Mouse (Mus musculus) MEL (cell line): ENCODE measurements around the gene Tjp2. TPM values are rescaled to one million over a fixed set of nuclear protein-coding genes. Genes with fewer than 3 reads are reported as not detected.

Source experiments
- DNase-seq: peaks from one replicate; pipeline ENCODE4 v3.0.0; 2011; ENCODE audit warnings: low read depth, low spot score
- H3K27ac ChIP-seq: 2 replicates; pipeline ENCODE4 v1.5.1; 2012; ENCODE audit warnings: low read depth, mild to moderate bottlenecking, control low read depth, low read length, moderate library complexity; ENCODE audit not compliant: control insufficient read depth
- H3K27me3 ChIP-seq, 2 experiments: fragments of 150-350 bp in 1 of 2; sonication (generic) in 1 of 2; 2 replicates each; pipeline ENCODE4 v1.6.1; 2012; ENCODE audit warnings: low read length in 2 of 2, mild to moderate bottlenecking in 2 of 2, improper control_type of control experiment in 1 of 2, moderate library complexity in 1 of 2; ENCODE audit not compliant: insufficient read depth in 2 of 2, control insufficient read depth in 1 of 2
- H3K36me3 ChIP-seq, 2 experiments: 2 replicates each; pipeline ENCODE4 v1.6.1; 2012 to 2014; ENCODE audit warnings: low read length in 2 of 2, improper control_type of control experiment in 1 of 2, inconsistent platforms in 1 of 2, mild to moderate bottlenecking in 1 of 2; ENCODE audit not compliant: insufficient read depth in 2 of 2, control insufficient read depth in 1 of 2
- H3K4me1 ChIP-seq, 2 experiments: fragments of 150-350 bp in 1 of 2; sonication (generic) in 1 of 2; 2 replicates each; pipeline ENCODE4 v1.6.1; 2012; ENCODE audit warnings: low read length in 2 of 2, improper control_type of control experiment in 1 of 2, mild to moderate bottlenecking in 1 of 2; ENCODE audit not compliant: insufficient read depth in 2 of 2, control insufficient read depth in 1 of 2
- H3K4me3 ChIP-seq, 2 experiments: fragments of 150-350 bp in 1 of 2; sonication (generic) in 1 of 2; 2 replicates each; pipeline ENCODE4 v1.5.1; 2012; ENCODE audit warnings: low read depth in 2 of 2, low read length in 2 of 2, mild to moderate bottlenecking in 2 of 2, moderate library complexity in 2 of 2, control low read depth in 1 of 2, improper control_type of control experiment in 1 of 2; ENCODE audit not compliant: control insufficient read depth in 1 of 2, insufficient read depth in 1 of 2
- H3K79me2 ChIP-seq: 2 replicates; pipeline ENCODE4 v1.6.1; 2012; ENCODE audit warnings: mild to moderate bottlenecking, low read length, moderate library complexity; ENCODE audit not compliant: control insufficient read depth, poor library complexity, insufficient read depth
- H3K9ac ChIP-seq: 2 replicates; pipeline ENCODE4 v1.6.1; 2012; ENCODE audit warnings: low read depth, mild to moderate bottlenecking, control low read depth, low read length, moderate library complexity; ENCODE audit not compliant: control insufficient read depth, poor library complexity, severe bottlenecking
- H3K9me3 ChIP-seq: fragments of 150-350 bp; sonication (generic); replicated peaks from 2 replicates; pipeline ENCODE4 v1.6.1; 2012; ENCODE audit warnings: mild to moderate bottlenecking, low read length, improper control_type of control experiment, moderate library complexity; ENCODE audit not compliant: insufficient read depth
- CHD1 ChIP-seq: IDR thresholded peaks from 2 replicates; pipeline ENCODE4 v1.6.1; 2012; ENCODE audit warnings: low read depth, mild to moderate bottlenecking, inconsistent platforms, low read length, improper control_type of control experiment
- CHD2 ChIP-seq: IDR thresholded peaks from 2 replicates; pipeline ENCODE4 v1.6.1; 2011; ENCODE audit warnings: low read length, improper control_type of control experiment
- CTCF ChIP-seq, 3 experiments: IDR thresholded peaks in 2 of 3; conservative IDR thresholded peaks in 1 of 3; 2 replicates each; pipeline ENCODE4 v1.5.1; 2011 to 2012; ENCODE audit warnings: low read length in 3 of 3, low read depth in 2 of 3, mild to moderate bottlenecking in 2 of 3, improper control_type of control experiment in 1 of 3, inconsistent platforms in 1 of 3, mixed read lengths in 1 of 3, moderate library complexity in 1 of 3; ENCODE audit not compliant: control insufficient read depth in 1 of 3, insufficient read depth in 1 of 3, poor library complexity in 1 of 3, severe bottlenecking in 1 of 3
- E2F4 ChIP-seq: IDR thresholded peaks from 2 replicates; pipeline ENCODE4 v1.6.1; 2011; ENCODE audit warnings: low read depth, low read length, improper control_type of control experiment, borderline replicate concordance
- GABPA ChIP-seq: IDR thresholded peaks from 2 replicates; pipeline ENCODE4 v1.6.1; 2012; ENCODE audit warnings: low read depth, mild to moderate bottlenecking, inconsistent platforms, low read length, improper control_type of control experiment, moderate library complexity
- GATA1 ChIP-seq: IDR thresholded peaks from 2 replicates; pipeline ENCODE4 v1.6.1; 2011; ENCODE audit warnings: low read depth, low read length, improper control_type of control experiment
- HCFC1 ChIP-seq: IDR thresholded peaks from 2 replicates; pipeline ENCODE4 v1.6.1; 2012; ENCODE audit warnings: low read depth, mild to moderate bottlenecking, inconsistent platforms, low read length, improper control_type of control experiment, moderate library complexity
- JUND ChIP-seq: IDR thresholded peaks from 2 replicates; pipeline ENCODE4 v1.6.1; 2011; ENCODE audit warnings: low read depth, mild to moderate bottlenecking, improper control_type of control experiment, low read length
- KAT2A ChIP-seq: conservative IDR thresholded peaks from 2 replicates; pipeline ENCODE4 v1.6.1; 2012; ENCODE audit warnings: low read depth, low read length, improper control_type of control experiment, inconsistent platforms
- MAFK ChIP-seq: IDR thresholded peaks from 2 replicates; pipeline ENCODE4 v1.6.1; 2011; ENCODE audit warnings: low read depth, mild to moderate bottlenecking, low read length, improper control_type of control experiment, borderline replicate concordance
- MEF2A ChIP-seq: IDR thresholded peaks from 2 replicates; pipeline ENCODE4 v1.6.1; 2014; ENCODE audit warnings: low read depth, mild to moderate bottlenecking, inconsistent platforms, low read length, improper control_type of control experiment; ENCODE audit not compliant: poor library complexity, insufficient replicate concordance, severe bottlenecking; ENCODE audit errors: extremely low read depth
- MXI1 ChIP-seq: IDR thresholded peaks from 2 replicates; pipeline ENCODE4 v1.6.1; 2011; ENCODE audit warnings: mild to moderate bottlenecking, low read depth, low read length, improper control_type of control experiment
- MYC ChIP-seq: IDR thresholded peaks from 2 replicates; pipeline ENCODE4 v1.6.1; 2011; ENCODE audit warnings: low read depth, mild to moderate bottlenecking, low read length, improper control_type of control experiment, moderate library complexity
- NELFE ChIP-seq: IDR thresholded peaks from 2 replicates; pipeline ENCODE4 v1.6.1; 2011; ENCODE audit warnings: low read depth, low read length, improper control_type of control experiment
- NRF1 ChIP-seq: IDR thresholded peaks from 2 replicates; pipeline ENCODE4 v1.6.1; 2014; ENCODE audit warnings: low read depth, mild to moderate bottlenecking, inconsistent platforms, low read length, improper control_type of control experiment, moderate library complexity; ENCODE audit not compliant: poor library complexity, insufficient read depth, severe bottlenecking
- POLR2AphosphoS2 ChIP-seq: IDR thresholded peaks from 2 replicates; pipeline ENCODE4 v1.6.1; 2011; ENCODE audit warnings: low read length, improper control_type of control experiment
- POLR2AphosphoS5 ChIP-seq: IDR thresholded peaks from 2 replicates; pipeline ENCODE4 v1.6.1; 2012; ENCODE audit warnings: low read depth, borderline replicate concordance, mild to moderate bottlenecking, inconsistent platforms, low read length, moderate library complexity, mixed read lengths
- RAD21 ChIP-seq: IDR thresholded peaks from 2 replicates; pipeline ENCODE4 v1.6.1; 2011; ENCODE audit warnings: mild to moderate bottlenecking, low read depth, low read length, improper control_type of control experiment
- RCOR1 ChIP-seq: IDR thresholded peaks from 2 replicates; pipeline ENCODE4 v1.6.1; 2012; ENCODE audit warnings: low read depth, mild to moderate bottlenecking, inconsistent platforms, low read length, improper control_type of control experiment
- SIN3A ChIP-seq: IDR thresholded peaks from 2 replicates; pipeline ENCODE4 v1.6.1; 2012; ENCODE audit warnings: low read length, improper control_type of control experiment, inconsistent platforms
- SMC3 ChIP-seq: IDR thresholded peaks from 2 replicates; pipeline ENCODE4 v1.6.1; 2011; ENCODE audit warnings: low read depth, low read length, improper control_type of control experiment
- TAL1 ChIP-seq: IDR thresholded peaks from 2 replicates; pipeline ENCODE4 v1.6.1; 2012; ENCODE audit warnings: mild to moderate bottlenecking, inconsistent platforms, low read length, moderate library complexity, mixed read lengths
- TBP ChIP-seq: IDR thresholded peaks from 2 replicates; pipeline ENCODE4 v1.8.0; 2011; ENCODE audit warnings: low read depth, low read length, improper control_type of control experiment
- TCF12 ChIP-seq: IDR thresholded peaks from 2 replicates; pipeline ENCODE4 v1.6.1; 2014; ENCODE audit warnings: low read depth, mild to moderate bottlenecking, inconsistent platforms, low read length, improper control_type of control experiment, moderate library complexity
- USF1 ChIP-seq: IDR thresholded peaks from 2 replicates; pipeline ENCODE4 v1.6.1; 2014; ENCODE audit warnings: low read depth, mild to moderate bottlenecking, inconsistent platforms, low read length, improper control_type of control experiment, moderate library complexity
- USF2 ChIP-seq, 2 experiments: IDR thresholded peaks; 2 replicates each; pipeline ENCODE4 v1.6.1; 2011 to 2012; ENCODE audit warnings: improper control_type of control experiment in 2 of 2, low read length in 2 of 2, borderline replicate concordance in 1 of 2, inconsistent platforms in 1 of 2, low read depth in 1 of 2, mild to moderate bottlenecking in 1 of 2; ENCODE audit not compliant: insufficient read depth in 1 of 2
- ZC3H11A ChIP-seq: IDR thresholded peaks from 2 replicates; pipeline ENCODE4 v1.6.1; 2012; ENCODE audit warnings: low read depth, mild to moderate bottlenecking, inconsistent platforms, low read length, improper control_type of control experiment
- ZKSCAN1 ChIP-seq: IDR thresholded peaks from 2 replicates; pipeline ENCODE4 v1.6.1; 2012; ENCODE audit warnings: low read depth, mild to moderate bottlenecking, inconsistent platforms, low read length, improper control_type of control experiment, moderate library complexity
- ZMIZ1 ChIP-seq: IDR thresholded peaks from 2 replicates; pipeline ENCODE4 v1.6.1; 2012; ENCODE audit warnings: low read depth, mild to moderate bottlenecking, inconsistent platforms, low read length, improper control_type of control experiment, moderate library complexity
- polyA plus RNA-seq, 2 experiments: library from polyadenylated mRNA; stranded (reverse) in 1 of 2; unstranded in 1 of 2; fragments of >175 nt in 1 of 2; fragments of >200 nt in 1 of 2; gene quantifications; 2 replicates each; pipeline versions ENCODE4 v1.2.1 to v1.2.4; 2012; ENCODE audit warnings: low replicate concordance in 2 of 2, low read depth in 1 of 2; ENCODE audit not compliant: insufficient read length in 2 of 2, insufficient read depth in 1 of 2, missing spikeins in 1 of 2
- total RNA-seq: library from RNA; depleted of rRNA; stranded (reverse); fragments of 300-350 nt; gene quantifications from 2 replicates; pipeline ENCODE4 v1.2.3, GENCODE M21; 2012

The Tjp2 gene
- total and polyA plus RNA-seq, 3 experiments, result 3.0 to 8.3 TPM; not detected in 1

DNA sequence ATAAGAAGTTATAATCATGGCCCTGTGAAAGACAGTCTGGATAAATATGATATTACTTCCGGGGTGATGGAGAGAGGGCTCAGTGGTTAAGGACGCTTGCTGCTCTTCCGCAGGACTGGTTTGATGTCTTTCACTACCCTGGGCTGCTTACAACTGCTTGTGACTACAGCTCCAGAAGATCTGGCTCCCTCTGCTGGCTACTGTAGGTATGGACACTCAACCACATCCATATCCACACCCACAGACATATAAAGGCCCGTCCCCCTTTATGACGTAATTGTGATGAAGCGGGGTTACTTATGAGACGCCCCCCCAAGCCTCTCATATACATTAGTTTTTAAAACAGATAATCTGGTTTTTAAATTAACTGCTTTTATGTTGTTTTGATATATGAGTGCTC is 40.2 kb upstream of the Tjp2 start:
- Histone ChIP-seq H3K79me2 (no peaks in the 10 kb centered on the region), H3K27ac (no peak overlapping the region), H3K36me3 (peaks cover 0 to 2% of the 10 kb centered on the region in 2 experiments; a peak in 1 of 4 replicates), H3K9ac (no peak overlapping the region), H3K4me3 (no peak overlapping the region), H3K4me1 (no peaks in the 10 kb centered on the region), H3K9me3 (no peaks in the 10 kb centered on the region), H3K27me3 (no peaks in the 10 kb centered on the region)
- peak; percentile 86 for DNase-seq
- TF ChIP-seq ZC3H11A, result peak; percentile 38
- TF ChIP-seq MAFK, result no peak
- TF ChIP-seq MXI1, result no peak
- TF ChIP-seq SIN3A, result no peak
- no peak for TF ChIP-seq NELFE
- TF ChIP-seq USF1, result no peak
- no peak for TF ChIP-seq CHD2
- no peak for TF ChIP-seq MYC
- TF ChIP-seq MEF2A, result no peak
- no peak for TF ChIP-seq GABPA
- no peak for TF ChIP-seq GATA1
- no peak for TF ChIP-seq HCFC1
- no peak for TF ChIP-seq ZKSCAN1
- no peak for TF ChIP-seq NRF1
- no peak for TF ChIP-seq CHD1
- TF ChIP-seq TAL1, result no peak
- TF ChIP-seq RAD21, result peak; percentile 51
- no peak for TF ChIP-seq POLR2AphosphoS5
- no peak for TF ChIP-seq TCF12
- TF ChIP-seq E2F4, result no peak
- TF ChIP-seq USF2 (IDR thresholded peaks at IDR 0.05; ENCODE audit: borderline replicate concordance in 1 of 2, insufficient read depth in 1 of 2, low read depth in 1 of 2, low read length in 2 of 2), result no peak
- TF ChIP-seq TBP, result no peak
- TF ChIP-seq CTCF (IDR thresholded peaks at IDR 0.05 in 2 of 3, conservative IDR thresholded peaks at IDR 0.05 in 1 of 3; ENCODE audit: control insufficient read depth in 1 of 3, insufficient read depth in 1 of 3, low read depth in 2 of 3, low read length in 3 of 3, poor library complexity in 1 of 3, severe bottlenecking in 1 of 3), result peak; percentile 63 to 73 (median 69)
- TF ChIP-seq JUND, result no peak
- TF ChIP-seq RCOR1, result no peak
- no peak for TF ChIP-seq ZMIZ1
- TF ChIP-seq KAT2A, result no peak
- peak; percentile 71 for TF ChIP-seq SMC3
- no peak for TF ChIP-seq POLR2AphosphoS2
